In genomic region chr2:172370411-172371223, GRCm38 (mm10) we compare ENCODE assay signal across 8 mouse cellular contexts. TPM values are rescaled to one million over a fixed set of nuclear protein-coding genes. Genes with fewer than 3 reads are reported as not detected.
DNase-seq lines count a peak whose midpoint lies in the region; ATAC-seq and TF ChIP-seq lines count a peak whose summit lies in the region.

Gene Aurka (minus strand): TSS chr2:172370535.
Gene Cstf1 (plus strand): TSS chr2:172370681.

- peak; percentile 98 for DNase-seq in 3T3-L1 (ENCODE audit: low read depth, low spot score)
- peak; percentile 80 to 90 for DNase-seq in adrenal gland, postnatal 4 days (ENCODE audit: low spot score in 2 of 2)
- peak; percentile 98 for DNase-seq in embryonic facial prominence, embryonic 14.5 days (ENCODE audit: low spot score)
- DNase-seq in heart, adult 2 months: peak; percentile 95 to 97
- DNase-seq in kidney, adult 8-10 months: peak; percentile 95 to 96
- DNase-seq in spleen, postnatal 10 days (ENCODE audit: low spot score in 2 of 2): peak; percentile 95 to 96

- peaks cover 18% of the 10 kb centered on the region for H3K4me1 ChIP-seq in embryonic facial prominence, embryonic 14.5 days (ENCODE audit: control insufficient read depth, insufficient read depth, low read length)
- H3K4me1 ChIP-seq in heart, adult 2 months (ENCODE audit: control insufficient read depth, insufficient read depth, low read length): peaks cover 2% of the 10 kb centered on the region; the same call in 1 of the 2 replicates
- peaks cover 33% of the 10 kb centered on the region for H3K4me1 ChIP-seq in limb, embryonic 13.5 days
- H3K4me1 ChIP-seq in midbrain, embryonic 16.5 days (ENCODE audit: control insufficient read depth, insufficient read depth, low read length): peaks cover 14% of the 10 kb centered on the region

- peak within 1 kb of the TSS; percentile 80 for H3K27ac ChIP-seq in embryonic facial prominence, embryonic 14.5 days (replicated peaks; ENCODE audit: low read depth, low read length)
- peak within 1 kb of the TSS; percentile 99 for H3K27ac ChIP-seq in heart, adult 2 months
- H3K27ac ChIP-seq in limb, embryonic 13.5 days: peak within 1 kb of the TSS; percentile 81
- peak within 1 kb of the TSS; percentile 80 for H3K27ac ChIP-seq in midbrain, embryonic 16.5 days (ENCODE audit: low read length)

- H3K36me3 ChIP-seq in embryonic facial prominence, embryonic 14.5 days (ENCODE audit: control insufficient read depth, insufficient read depth, low read length): peaks cover 39% of the 10 kb centered on the region
- no peaks in the 10 kb centered on the region for H3K36me3 ChIP-seq in heart, adult 2 months (ENCODE audit: control insufficient read depth, insufficient read depth, low read length)
- peaks cover 58% of the 10 kb centered on the region for H3K36me3 ChIP-seq in limb, embryonic 13.5 days
- peaks cover 7% of the 10 kb centered on the region for H3K36me3 ChIP-seq in midbrain, embryonic 16.5 days (ENCODE audit: control insufficient read depth, insufficient read depth, low read length)

- TF ChIP-seq POLR2A in heart, adult 2 months (IDR thresholded peaks at IDR 0.05; ENCODE audit: insufficient read depth, low read depth, low read length): peak; percentile 78

- no peaks in the 10 kb centered on the region for H3K27me3 ChIP-seq in embryonic facial prominence, embryonic 14.5 days (replicated peaks; ENCODE audit: control insufficient read depth, insufficient read depth, low read length)
- no peaks in the 10 kb centered on the region for H3K27me3 ChIP-seq in heart, adult 2 months (ENCODE audit: control insufficient read depth, insufficient read depth, low read length)
- H3K27me3 ChIP-seq in limb, embryonic 13.5 days: no peaks in the 10 kb centered on the region
- H3K27me3 ChIP-seq in midbrain, embryonic 16.5 days (ENCODE audit: control insufficient read depth, insufficient read depth, low read depth, low read length): no peaks in the 10 kb centered on the region

- ATAC-seq in embryonic facial prominence, embryonic 14.5 days (ENCODE audit: low read depth): peak; percentile 98
- peak; percentile 98 for ATAC-seq in limb, embryonic 13.5 days (ENCODE audit: low FRiP score, low read depth)
- ATAC-seq in midbrain, embryonic 16.5 days: peak; percentile 99

- TF ChIP-seq EP300 in heart, adult 2 months (IDR thresholded peaks at IDR 0.05; ENCODE audit: insufficient read depth, low read depth, low read length): peak; percentile 86

- H3K9ac ChIP-seq in embryonic facial prominence, embryonic 14.5 days (ENCODE audit: low read depth, low read length): peak within 1 kb of the TSS; percentile 92
- peak within 1 kb of the TSS; percentile 88 for H3K9ac ChIP-seq in heart, adult 2 months (ENCODE audit: low read depth, low read length)
- peak within 1 kb of the TSS; percentile 96 for H3K9ac ChIP-seq in limb, embryonic 13.5 days
- H3K9ac ChIP-seq in midbrain, embryonic 16.5 days (ENCODE audit: low read depth, low read length): peak within 1 kb of the TSS; percentile 93

- H3K79me2 ChIP-seq in heart, adult 2 months (replicated peaks; ENCODE audit: control insufficient read depth, insufficient read depth, low read length): no peaks in the 10 kb centered on the region

- TF ChIP-seq CTCF in heart, adult 2 months (IDR thresholded peaks at IDR 0.05): no peak

- WGBS in embryonic facial prominence, embryonic 14.5 days: under 1% methylated on average over 55 of the region's 66 CpGs
- under 1% methylated on average over 66 of the region's 66 CpGs for WGBS in heart, adult 2 months
- under 1% methylated on average over 66 of the region's 66 CpGs for WGBS in limb, embryonic 13.5 days
- under 1% methylated on average over 66 of the region's 66 CpGs for WGBS in midbrain, embryonic 16.5 days

- no peaks in the 10 kb centered on the region for H3K9me3 ChIP-seq in embryonic facial prominence, embryonic 14.5 days (ENCODE audit: control insufficient read depth, low read length)
- H3K9me3 ChIP-seq in limb, embryonic 13.5 days: no peaks in the 10 kb centered on the region
- H3K9me3 ChIP-seq in midbrain, embryonic 16.5 days (replicated peaks; ENCODE audit: control insufficient read depth, low read length, poor library complexity, severe bottlenecking): no peaks in the 10 kb centered on the region

- peak within 1 kb of the TSS; percentile 95 for H3K4me3 ChIP-seq in embryonic facial prominence, embryonic 14.5 days (ENCODE audit: low read depth, low read length)
- peak within 1 kb of the TSS; percentile 82 for H3K4me3 ChIP-seq in heart, adult 2 months
- peak within 1 kb of the TSS; percentile 97 for H3K4me3 ChIP-seq in limb, embryonic 13.5 days
- peak within 1 kb of the TSS; percentile 97 for H3K4me3 ChIP-seq in midbrain, embryonic 16.5 days (ENCODE audit: low read depth, low read length)

- intact Hi-C loops in heart, adult 2 months (cut with DNase I): loop anchor here (1.0 to 2.0 kb wide), 2 partner anchors 25 to 70 kb away; partner anchors contain the start of genes Fam210b and Rtf2

- H3K4me2 ChIP-seq in embryonic facial prominence, embryonic 14.5 days (ENCODE audit: low read depth, low read length): peak within 1 kb of the TSS; percentile 78
- H3K4me2 ChIP-seq in limb, embryonic 13.5 days (replicated peaks): peak within 1 kb of the TSS; percentile 85
- peak within 1 kb of the TSS; percentile 94 for H3K4me2 ChIP-seq in midbrain, embryonic 16.5 days (ENCODE audit: low read length)

RNA-seq across cellular contexts. Expression of gene Aurka, which starts in this region (rescaled TPM):
- total RNA-seq in adrenal gland, postnatal 4 days (2021): 10 to 100 TPM; 22.4 to 22.6 TPM
- polyA plus RNA-seq in embryonic facial prominence, embryonic 14.5 days (2014; fragmentation: Nextera tagmentation; extraction: Ambion mirVana): 79.2 and 96.2 TPM in 2 replicates
- under 1 TPM; 0.42 to 0.45 TPM for total RNA-seq in heart, adult 2 months (2021)
- polyA plus RNA-seq in heart, adult 2 months (2012; rRNA removed): 0.53 and 1.4 TPM in 2 replicates
- 110 and 114 TPM in 2 replicates for polyA plus RNA-seq in limb, embryonic 13.5 days (2015; fragmentation: Nextera tagmentation; extraction: Ambion mirVana)
- polyA plus RNA-seq in midbrain, embryonic 16.5 days (2015; fragmentation: Nextera tagmentation; extraction: Ambion mirVana): 10.4 and 12.5 TPM in 2 replicates

RNA-seq across cellular contexts. Expression of gene Cstf1, which starts in this region (rescaled TPM):
- 10 to 100 TPM; 38.5 to 41.5 TPM for total RNA-seq in adrenal gland, postnatal 4 days (2021)
- polyA plus RNA-seq in embryonic facial prominence, embryonic 14.5 days (2014; fragmentation: Nextera tagmentation; extraction: Ambion mirVana): 37.3 and 40.7 TPM in 2 replicates
- total RNA-seq in heart, adult 2 months (2021): 10 to 100 TPM; 16.3 TPM
- polyA plus RNA-seq in heart, adult 2 months (2012; rRNA removed): 19.3 and 23.5 TPM in 2 replicates
- polyA plus RNA-seq in limb, embryonic 13.5 days (2015; fragmentation: Nextera tagmentation; extraction: Ambion mirVana): 39.4 and 39.5 TPM in 2 replicates
- 23.4 and 25.2 TPM in 2 replicates for polyA plus RNA-seq in midbrain, embryonic 16.5 days (2015; fragmentation: Nextera tagmentation; extraction: Ambion mirVana)

Comparison
In these comparisons a context has a peak if more than half of its experiments do, and no peak if none do; other contexts are left out.
1. Peak in every context shown above with its lines: DNase-seq, ATAC-seq, H3K4me3 ChIP-seq and H3K27ac ChIP-seq.
2. RNA of gene Aurka (total RNA-seq): 22.4 to 22.6 TPM in adrenal gland, postnatal 4 days; 0.42 to 0.45 TPM in heart, adult 2 months; every median in the first group is over 10 times any median in the second.